Mouse (Mus musculus) E14TG2a.4 (cell line): ENCODE data around the gene 1810010D01Rik.

ENCODE experiments used
- CTCF ChIP-seq: conservative IDR thresholded peaks from 2 replicates; pipeline ENCODE4 v1.5.1; 2014; ENCODE audit warnings: low read length
- NANOG ChIP-seq: IDR thresholded peaks from 2 replicates; pipeline ENCODE4 v1.6.1; 2014; ENCODE audit warnings: borderline replicate concordance, low read length, mixed read lengths

- TF ChIP-seq CTCF (no peak), NANOG (no peak)
Observed at GRCm38 (mm10) chr7:145205363-145205902, 2.5 kb downstream of the 1810010D01Rik start.
